Mouse (Mus musculus) MEL-GATA-1-ER (cell line): ENCODE measurements around the gene Lpar1.
A peak's percentile ranks its signal among the peaks of the same experiment; 100 is the strongest.

ENCODE experiments used
- DNase-seq: peaks from one replicate; pipeline ENCODE4 v3.0.0-alpha.2; 2012; ENCODE audit warnings: low read depth; ENCODE audit errors: extremely low read depth

Lpar1 gene

GRCm38 (mm10) chr4:58553631-58554358 lies at the start of gene Lpar1:
Gene Lpar1 (minus strand): TSS chr4:58553898.
- no peak for DNase-seq

- DNase-seq = peak; percentile 5
These were observed 32.2 kb upstream of the Lpar1 start for GRCm38 (mm10) chr4:58585942-58586341.

- DNase-seq = no peak
These were observed 27.5 kb upstream of the Lpar1 start for GRCm38 (mm10) chr4:58581191-58581590.

GRCm38 (mm10) chr4:58580516-58580915 lies 26.8 kb upstream of the Lpar1 start:
- DNase-seq = no peak

GRCm38 (mm10) chr4:58580098-58580497 lies 26.4 kb upstream of the Lpar1 start:
- DNase-seq = no peak

GRCm38 (mm10) chr4:58578488-58578887 lies 24.8 kb upstream of the Lpar1 start:
- DNase-seq = no peak

- DNase-seq = no peak
These were observed 23.8 kb upstream of the Lpar1 start for GRCm38 (mm10) chr4:58577382-58578048.

GRCm38 (mm10) chr4:58575831-58576230 lies 22.1 kb upstream of the Lpar1 start:
- DNase-seq = no peak

- DNase-seq = no peak
These were observed 20.3 kb upstream of the Lpar1 start for GRCm38 (mm10) chr4:58574024-58574423.

- DNase-seq = no peak
These were observed 18.7 kb upstream of the Lpar1 start for GRCm38 (mm10) chr4:58572446-58572845.

GRCm38 (mm10) chr4:58571661-58572060 lies 18.0 kb upstream of the Lpar1 start:
- DNase-seq = no peak

GRCm38 (mm10) chr4:58571232-58571631 lies 17.5 kb upstream of the Lpar1 start:
- DNase-seq = no peak

- DNase-seq = no peak
These were observed 14.8 kb upstream of the Lpar1 start for GRCm38 (mm10) chr4:58568486-58568885.

- no peak for DNase-seq
These were observed 9.1 kb upstream of the Lpar1 start for GRCm38 (mm10) chr4:58562776-58563175.

GRCm38 (mm10) chr4:58557001-58557400 lies 3.3 kb upstream of the Lpar1 start:
- DNase-seq = no peak

GRCm38 (mm10) chr4:58554359-58554838 lies 701 bp upstream of the Lpar1 start:
- DNase-seq = no peak

- DNase-seq = no peak
These were observed 717 bp downstream of the Lpar1 start for GRCm38 (mm10) chr4:58552731-58553630.

- DNase-seq = no peak
These were observed 1.5 kb downstream of the Lpar1 start for GRCm38 (mm10) chr4:58552229-58552628.

- DNase-seq = no peak
These were observed 1.9 kb downstream of the Lpar1 start for GRCm38 (mm10) chr4:58551820-58552219.

GRCm38 (mm10) chr4:58547725-58548124 lies 6.0 kb downstream of the Lpar1 start:
- DNase-seq = no peak

- no peak for DNase-seq
These were observed 6.5 kb downstream of the Lpar1 start for GRCm38 (mm10) chr4:58547273-58547565.
